Mouse (Mus musculus) embryonic fibroblast, embryonic 13.5 days (primary cell): ENCODE data around the gene Wdr76.

Experiments
- CTCF ChIP-seq: IDR thresholded peaks from 2 replicates; pipeline ENCODE4 v1.5.1; 2011; ENCODE audit warnings: mild to moderate bottlenecking, control low read depth, low read length, moderate library complexity, borderline replicate concordance; ENCODE audit not compliant: insufficient read depth
- POLR2A ChIP-seq: IDR thresholded peaks from 2 replicates; pipeline ENCODE4 v1.6.1; 2011; ENCODE audit warnings: low read depth, mild to moderate bottlenecking, control low read depth, low read length, moderate library complexity

DNA sequence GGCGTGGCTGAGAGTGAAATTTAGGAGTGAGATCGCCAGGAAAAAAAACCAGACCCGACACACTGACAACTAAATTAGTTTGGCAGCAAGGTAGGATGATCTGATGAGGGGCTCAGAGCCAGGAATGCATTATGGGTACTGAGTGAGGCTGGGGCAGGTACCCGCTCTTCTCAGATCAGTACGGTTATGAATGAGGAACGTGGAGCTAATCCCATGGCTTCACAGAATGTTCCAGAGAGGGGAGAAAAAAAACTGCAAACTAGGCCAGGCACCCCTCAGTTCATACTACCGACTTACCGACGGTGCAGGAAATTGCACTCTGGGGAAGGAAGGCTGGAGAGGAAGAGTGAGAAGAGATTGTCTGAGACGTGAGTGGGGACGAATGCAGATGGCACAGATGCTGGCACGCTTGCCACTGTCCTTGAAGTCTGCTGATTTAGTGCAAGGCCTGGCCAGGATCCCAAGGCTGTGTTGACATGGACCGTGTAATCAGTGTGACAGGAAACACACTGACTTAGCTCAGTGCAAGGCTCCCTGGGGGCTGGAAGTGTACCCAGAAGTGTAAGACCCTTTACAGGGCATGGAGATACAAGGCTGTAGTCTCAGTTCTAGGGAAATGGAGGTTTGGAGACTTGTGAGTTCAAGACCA, 77.1 kb downstream of the Wdr76 start:
- TF ChIP-seq POLR2A, result no peak
- no peak for TF ChIP-seq CTCF
